Mouse (Mus musculus): ENCODE data around the gene Hdgfl3. TPM values are rescaled to one million over a fixed set of nuclear protein-coding genes. Genes with fewer than 3 reads are reported as not detected.

Gene Hdgfl3
- polyA plus RNA-seq, 1 experiment from 2014 or later, result 11.9 TPM

DNA sequence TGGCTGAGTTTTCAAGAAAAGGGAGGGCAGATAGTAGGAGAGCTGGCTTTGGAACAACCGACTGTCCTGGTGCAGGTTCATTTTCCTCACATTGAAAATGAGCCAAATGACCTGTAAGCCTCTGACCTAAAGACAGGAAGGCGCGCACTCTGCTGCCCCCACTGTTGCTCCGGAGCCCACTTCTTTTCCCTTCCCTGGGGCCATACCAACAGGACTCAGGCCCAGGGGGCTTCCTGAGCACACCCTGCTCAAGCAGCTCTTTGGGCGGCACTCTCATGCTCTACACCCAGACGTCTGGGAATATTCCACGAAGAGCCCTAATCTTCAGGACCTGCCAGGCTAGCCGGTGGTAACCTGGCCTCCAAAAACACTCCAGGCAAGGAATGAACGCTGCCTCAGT, 76.0 kb downstream of the Hdgfl3 start:
- peak overlapping the region; percentile 81; the same call in 1 of the 2 replicates for H3K9ac ChIP-seq (ENCODE audit: low read depth, low read length)
- 0 out of 2 replicates have a peak, but pooled peaks cover 8% of the 10 kb centered on the region for H3K27me3 ChIP-seq (ENCODE audit: control insufficient read depth, insufficient read depth, low read length)
- peak overlapping the region; percentile 95 for H3K4me2 ChIP-seq
- ATAC-seq (replicated peaks; ENCODE audit: insufficient number of reproducible peaks, low FRiP score, low TSS enrichment), result no peak
- no peak overlapping the region for H3K27ac ChIP-seq (ENCODE audit: low read depth, low read length)
- WGBS (ENCODE audit: insufficient replicate concordance), result 5% methylated on average over 9 of the region's 9 CpGs
- H3K36me3 ChIP-seq (ENCODE audit: control insufficient read depth, insufficient read depth, low read length), result no peaks in the 10 kb centered on the region
- peak overlapping the region; percentile 74 for H3K4me3 ChIP-seq (ENCODE audit: low read depth, low read length)
- peaks cover 29% of the 10 kb centered on the region for H3K4me1 ChIP-seq (ENCODE audit: control insufficient read depth, insufficient read depth, low read length)
- H3K9me3 ChIP-seq (replicated peaks; ENCODE audit: control insufficient read depth, low read length), result no peaks in the 10 kb centered on the region

DNA sequence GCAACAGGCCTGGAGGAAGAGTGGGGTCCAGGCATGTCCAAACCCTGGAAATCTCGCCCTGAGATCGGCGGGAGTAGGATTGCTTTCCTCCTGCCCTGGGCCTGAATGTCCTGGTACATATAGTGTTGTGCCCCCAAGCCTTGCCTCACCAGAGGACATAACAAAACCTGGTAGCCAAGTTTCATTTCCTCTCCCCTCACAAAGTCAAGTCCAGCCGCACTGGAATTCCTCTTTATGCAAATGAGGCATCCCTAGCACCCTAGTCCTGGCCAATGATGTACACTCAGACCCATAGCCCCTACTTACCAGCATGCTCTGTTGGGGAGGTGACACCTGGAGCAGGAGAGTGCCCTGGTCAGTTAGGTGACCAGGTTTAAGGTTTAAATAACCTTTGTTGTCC, 78.1 kb downstream of the Hdgfl3 start:
- no peak overlapping the region for H3K9ac ChIP-seq (ENCODE audit: low read depth, low read length)
- H3K4me3 ChIP-seq (ENCODE audit: low read depth, low read length), result no peak overlapping the region
- ATAC-seq (replicated peaks; ENCODE audit: insufficient number of reproducible peaks, low FRiP score, low TSS enrichment), result no peak
- WGBS (ENCODE audit: insufficient replicate concordance), result 85% methylated on average over 4 of the region's 4 CpGs
- no peaks in the 10 kb centered on the region for H3K36me3 ChIP-seq (ENCODE audit: control insufficient read depth, insufficient read depth, low read length)
- no peak overlapping the region for H3K27ac ChIP-seq (ENCODE audit: low read depth, low read length)
- H3K4me2 ChIP-seq, result no peak overlapping the region
- no peaks in the 10 kb centered on the region for H3K9me3 ChIP-seq (replicated peaks; ENCODE audit: control insufficient read depth, low read length)
- H3K27me3 ChIP-seq (ENCODE audit: control insufficient read depth, insufficient read depth, low read length), result 0 out of 2 replicates have a peak, but pooled peaks cover 8% of the 10 kb centered on the region
- H3K4me1 ChIP-seq (ENCODE audit: control insufficient read depth, insufficient read depth, low read length), result peaks cover 17% of the 10 kb centered on the region

DNA sequence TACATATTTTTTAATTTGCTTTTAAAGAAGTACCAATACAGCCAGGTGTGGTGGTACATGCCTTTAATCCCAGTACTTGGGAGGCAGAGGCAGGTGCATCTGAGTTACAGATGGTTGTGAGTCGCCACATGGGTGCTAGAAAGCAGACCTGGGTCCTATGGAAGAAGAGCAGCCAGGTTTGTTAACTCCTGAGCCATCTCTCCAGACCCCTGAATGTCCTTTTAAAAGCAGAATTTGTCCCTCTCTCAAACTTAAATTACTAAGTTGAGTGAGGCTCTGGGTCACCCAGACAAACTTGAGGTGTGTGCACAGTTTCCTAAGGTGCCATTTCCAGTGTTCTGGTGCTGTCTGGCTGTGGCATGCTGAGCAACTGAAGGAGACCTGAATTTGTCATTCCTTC, 78.6 kb downstream of the Hdgfl3 start, which contains the start of gene Gm10160:
Gene Gm10160, minus strand, starts transcription at position 101 of the 400 bp plus-strand sequence.
- peak within 1 kb of the TSS; percentile 52 for H3K4me2 ChIP-seq
- peaks cover 15% of the 10 kb centered on the region for H3K4me1 ChIP-seq (ENCODE audit: control insufficient read depth, insufficient read depth, low read length)
- peak within 1 kb of the TSS; percentile 71 for H3K27ac ChIP-seq (ENCODE audit: low read depth, low read length)
- H3K9ac ChIP-seq (ENCODE audit: low read depth, low read length), result no peak within 1 kb of the TSS
- no peak within 1 kb of the TSS for H3K4me3 ChIP-seq (ENCODE audit: low read depth, low read length)
- 82% methylated on average over 1 of the region's 1 CpGs for WGBS (ENCODE audit: insufficient replicate concordance)
- H3K36me3 ChIP-seq (ENCODE audit: control insufficient read depth, insufficient read depth, low read length), result no peaks in the 10 kb centered on the region
- ATAC-seq (replicated peaks; ENCODE audit: insufficient number of reproducible peaks, low FRiP score, low TSS enrichment), result no peak
- no peaks in the 10 kb centered on the region for H3K9me3 ChIP-seq (replicated peaks; ENCODE audit: control insufficient read depth, low read length)
- H3K27me3 ChIP-seq (ENCODE audit: control insufficient read depth, insufficient read depth, low read length), result 0 out of 2 replicates have a peak, but pooled peaks cover 8% of the 10 kb centered on the region

DNA sequence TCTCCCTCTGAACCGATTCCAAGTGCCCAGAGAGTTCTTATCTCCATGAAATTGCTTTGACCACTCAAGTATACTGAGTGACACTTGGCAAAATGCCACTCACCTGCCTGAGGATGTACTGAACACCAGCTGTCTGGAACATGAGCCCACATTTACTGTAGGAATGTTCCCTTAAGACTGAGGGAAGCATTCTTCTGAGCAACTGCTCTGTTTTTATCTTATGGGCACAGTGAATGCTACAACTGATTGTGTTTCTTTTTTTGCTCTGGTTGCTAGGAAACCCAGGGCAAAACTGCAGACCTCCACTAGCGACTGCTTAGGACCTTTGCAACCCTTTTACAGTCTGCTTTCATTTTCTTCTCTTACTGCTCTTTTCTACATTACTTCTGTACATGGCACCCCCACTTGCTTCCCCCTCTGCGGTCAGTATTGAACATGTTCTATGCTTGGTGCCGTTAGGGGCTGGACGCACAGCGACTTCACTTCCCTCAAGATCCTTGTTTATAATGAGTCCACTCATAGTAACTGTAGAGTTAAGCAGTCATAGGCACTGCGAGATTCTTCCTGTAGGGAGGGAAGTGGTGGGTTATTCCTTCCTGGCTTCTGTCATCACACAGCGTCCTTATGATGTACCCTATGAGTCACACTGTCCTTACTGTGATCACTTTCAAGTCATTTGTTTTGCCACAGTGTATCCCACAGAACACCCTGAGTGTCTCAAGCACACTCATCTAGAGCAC, 79.5 kb downstream of the Hdgfl3 start:
- WGBS (ENCODE audit: insufficient replicate concordance), result 40% methylated on average over 8 of the region's 8 CpGs
- H3K27me3 ChIP-seq (ENCODE audit: control insufficient read depth, insufficient read depth, low read length), result 0 out of 2 replicates have a peak, but pooled peaks cover 8% of the 10 kb centered on the region
- H3K4me3 ChIP-seq (ENCODE audit: low read depth, low read length), result no peak overlapping the region
- peaks cover 7% of the 10 kb centered on the region for H3K4me1 ChIP-seq (ENCODE audit: control insufficient read depth, insufficient read depth, low read length)
- no peaks in the 10 kb centered on the region for H3K9me3 ChIP-seq (replicated peaks; ENCODE audit: control insufficient read depth, low read length)
- peak overlapping the region; percentile 71 for H3K27ac ChIP-seq (ENCODE audit: low read depth, low read length)
- no peak for ATAC-seq (replicated peaks; ENCODE audit: insufficient number of reproducible peaks, low FRiP score, low TSS enrichment)
- H3K9ac ChIP-seq (ENCODE audit: low read depth, low read length), result no peak overlapping the region
- H3K36me3 ChIP-seq (ENCODE audit: control insufficient read depth, insufficient read depth, low read length), result no peaks in the 10 kb centered on the region
- peak overlapping the region; percentile 52 for H3K4me2 ChIP-seq

DNA sequence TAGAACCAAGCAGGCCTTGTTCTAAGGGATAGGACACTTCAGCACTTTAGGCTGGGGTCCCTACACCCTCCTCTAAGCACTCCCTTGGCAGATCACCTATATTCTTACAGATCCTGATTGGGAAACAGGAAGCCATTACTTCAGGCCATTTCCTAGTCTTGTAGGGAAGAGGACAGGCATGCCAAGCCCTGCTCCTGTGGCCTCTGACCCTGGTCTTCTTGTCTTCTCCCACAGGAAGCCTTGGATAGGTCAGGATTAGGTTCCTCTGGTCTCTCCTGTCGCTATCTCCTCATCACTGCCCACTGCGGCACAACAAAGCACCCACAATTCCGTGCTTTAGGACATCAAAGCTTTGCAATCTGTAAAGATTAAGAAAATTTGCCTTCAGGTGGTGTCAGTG, 82.6 kb downstream of the Hdgfl3 start:
- Histone ChIP-seq H3K4me3 (ENCODE audit: low read depth, low read length) (no peak overlapping the region), H3K4me2 (no peak overlapping the region), H3K4me1 (ENCODE audit: control insufficient read depth, insufficient read depth, low read length) (no peaks in the 10 kb centered on the region; the same call in none of the 2 replicates), H3K27me3 (ENCODE audit: control insufficient read depth, insufficient read depth, low read length) (no peaks in the 10 kb centered on the region), H3K9me3 (replicated peaks; ENCODE audit: control insufficient read depth, low read length) (no peaks in the 10 kb centered on the region), H3K27ac (ENCODE audit: low read depth, low read length) (no peak overlapping the region), H3K9ac (ENCODE audit: low read depth, low read length) (no peak overlapping the region), H3K36me3 (ENCODE audit: control insufficient read depth, insufficient read depth, low read length) (no peaks in the 10 kb centered on the region)
- WGBS (ENCODE audit: insufficient replicate concordance), result 58% methylated on average over 3 of the region's 3 CpGs
- ATAC-seq (replicated peaks; ENCODE audit: insufficient number of reproducible peaks, low FRiP score, low TSS enrichment), result no peak

DNA sequence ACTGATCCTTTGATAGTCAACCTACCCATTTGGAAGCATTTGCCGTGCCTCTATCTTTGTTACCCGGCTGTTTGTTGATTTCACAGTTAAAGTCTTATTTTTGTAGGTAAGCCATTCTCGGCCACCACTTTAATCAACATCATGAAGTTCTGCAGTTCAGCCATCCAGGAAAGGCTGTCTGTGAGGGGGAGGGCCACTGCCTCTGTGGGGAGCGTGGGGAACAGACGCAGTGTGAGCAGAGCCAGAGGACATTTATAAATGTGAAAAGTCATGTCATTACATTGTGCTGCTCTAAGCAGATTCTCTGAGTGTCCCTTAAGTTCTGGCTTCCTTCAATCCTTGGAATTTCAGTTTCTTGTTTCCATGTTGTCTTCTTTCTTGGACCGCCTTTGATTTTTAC, 84.1 kb downstream of the Hdgfl3 start:
- ATAC-seq (replicated peaks; ENCODE audit: insufficient number of reproducible peaks, low FRiP score, low TSS enrichment), result no peak
- no peak overlapping the region for H3K4me2 ChIP-seq
- no peak overlapping the region for H3K27ac ChIP-seq (ENCODE audit: low read depth, low read length)
- H3K4me3 ChIP-seq (ENCODE audit: low read depth, low read length), result no peak overlapping the region
- H3K9me3 ChIP-seq (replicated peaks; ENCODE audit: control insufficient read depth, low read length), result no peaks in the 10 kb centered on the region
- H3K9ac ChIP-seq (ENCODE audit: low read depth, low read length), result no peak overlapping the region
- WGBS (ENCODE audit: insufficient replicate concordance), result 73% methylated on average over 6 of the region's 6 CpGs
- no peaks in the 10 kb centered on the region for H3K36me3 ChIP-seq (ENCODE audit: control insufficient read depth, insufficient read depth, low read length)
- no peaks in the 10 kb centered on the region for H3K27me3 ChIP-seq (ENCODE audit: control insufficient read depth, insufficient read depth, low read length)
- H3K4me1 ChIP-seq (ENCODE audit: control insufficient read depth, insufficient read depth, low read length), result no peaks in the 10 kb centered on the region; the same call in none of the 2 replicates

DNA sequence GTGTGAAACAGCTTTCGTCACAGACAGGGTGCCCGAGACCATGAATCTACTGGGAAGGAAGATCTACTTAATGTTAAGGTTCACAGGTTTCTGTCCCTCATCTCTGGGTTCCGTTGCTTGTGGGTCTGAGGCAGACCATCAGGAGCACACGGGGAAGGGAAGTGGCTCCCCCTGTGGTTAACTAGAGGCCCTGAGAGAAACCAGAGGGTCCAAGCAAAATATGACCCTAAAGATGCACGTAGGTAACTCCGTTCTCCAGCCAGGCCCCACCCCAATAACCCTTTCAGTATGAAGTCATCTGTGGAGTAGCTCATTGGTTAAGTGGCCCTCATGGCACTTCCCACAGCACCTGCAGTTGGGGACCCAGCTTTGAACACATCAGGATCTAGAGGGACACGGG, 84.6 kb downstream of the Hdgfl3 start:
- WGBS (ENCODE audit: insufficient replicate concordance), result 85% methylated on average over 7 of the region's 7 CpGs
- no peaks in the 10 kb centered on the region for H3K27me3 ChIP-seq (ENCODE audit: control insufficient read depth, insufficient read depth, low read length)
- no peak overlapping the region for H3K4me2 ChIP-seq
- no peaks in the 10 kb centered on the region for H3K9me3 ChIP-seq (replicated peaks; ENCODE audit: control insufficient read depth, low read length)
- H3K27ac ChIP-seq (ENCODE audit: low read depth, low read length), result no peak overlapping the region
- no peak overlapping the region for H3K9ac ChIP-seq (ENCODE audit: low read depth, low read length)
- H3K4me1 ChIP-seq (ENCODE audit: control insufficient read depth, insufficient read depth, low read length), result no peaks in the 10 kb centered on the region; the same call in none of the 2 replicates
- no peak overlapping the region for H3K4me3 ChIP-seq (ENCODE audit: low read depth, low read length)
- no peak for ATAC-seq (replicated peaks; ENCODE audit: insufficient number of reproducible peaks, low FRiP score, low TSS enrichment)
- H3K36me3 ChIP-seq (ENCODE audit: control insufficient read depth, insufficient read depth, low read length), result no peaks in the 10 kb centered on the region

DNA sequence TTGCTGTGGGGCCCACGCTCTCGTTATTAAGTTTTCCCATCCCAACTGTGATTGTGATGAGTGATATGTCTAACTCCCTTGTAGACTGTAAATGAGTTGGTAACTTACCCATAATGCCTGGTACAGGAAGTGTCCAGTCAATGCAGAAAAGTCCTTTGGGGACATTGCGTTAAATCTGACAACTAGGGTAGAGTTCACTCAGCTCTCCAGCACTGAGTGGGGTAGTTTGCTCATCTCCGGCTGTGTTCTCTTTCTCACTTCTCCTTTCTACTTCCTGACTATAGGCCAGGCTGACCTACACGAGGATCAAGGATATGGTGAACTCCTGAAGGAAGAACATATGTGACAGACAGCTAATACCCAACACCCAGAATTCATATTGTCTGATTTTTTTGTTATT, 85.1 kb downstream of the Hdgfl3 start:
- Histone ChIP-seq H3K9ac (ENCODE audit: low read depth, low read length) (no peak overlapping the region), H3K4me3 (ENCODE audit: low read depth, low read length) (no peak overlapping the region), H3K27me3 (ENCODE audit: control insufficient read depth, insufficient read depth, low read length) (no peaks in the 10 kb centered on the region), H3K36me3 (ENCODE audit: control insufficient read depth, insufficient read depth, low read length) (no peaks in the 10 kb centered on the region), H3K27ac (ENCODE audit: low read depth, low read length) (no peak overlapping the region), H3K9me3 (replicated peaks; ENCODE audit: control insufficient read depth, low read length) (no peaks in the 10 kb centered on the region), H3K4me2 (no peak overlapping the region), H3K4me1 (ENCODE audit: control insufficient read depth, insufficient read depth, low read length) (no peaks in the 10 kb centered on the region; the same call in none of the 2 replicates)
- no peak for ATAC-seq (replicated peaks; ENCODE audit: insufficient number of reproducible peaks, low FRiP score, low TSS enrichment)
- 85% methylated on average over 5 of the region's 5 CpGs for WGBS (ENCODE audit: insufficient replicate concordance)

DNA sequence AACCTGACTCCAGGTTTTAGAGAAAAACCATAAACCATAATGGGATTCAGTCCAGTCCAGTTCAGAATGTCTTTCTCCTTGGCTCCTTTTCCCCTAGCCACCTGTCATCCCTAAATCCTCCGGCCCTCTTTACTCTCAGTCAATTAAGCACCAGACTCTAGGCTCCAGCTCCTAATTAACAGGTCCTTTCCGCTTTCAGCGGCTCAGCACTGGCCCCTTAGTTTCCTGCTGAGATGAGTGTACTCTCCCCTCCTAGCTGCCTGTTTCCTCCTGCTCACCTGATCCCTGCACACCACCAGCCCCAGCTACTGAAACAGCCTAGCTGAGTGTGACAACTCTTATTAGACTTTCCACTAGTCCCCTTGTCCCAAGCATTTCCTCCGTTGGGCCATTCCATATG, 86.5 kb downstream of the Hdgfl3 start:
- H3K36me3 ChIP-seq (ENCODE audit: control insufficient read depth, insufficient read depth, low read length), result no peaks in the 10 kb centered on the region
- no peaks in the 10 kb centered on the region for H3K27me3 ChIP-seq (ENCODE audit: control insufficient read depth, insufficient read depth, low read length)
- no peak overlapping the region for H3K4me3 ChIP-seq (ENCODE audit: low read depth, low read length)
- no peak overlapping the region for H3K9ac ChIP-seq (ENCODE audit: low read depth, low read length)
- H3K4me1 ChIP-seq (ENCODE audit: control insufficient read depth, insufficient read depth, low read length), result no peaks in the 10 kb centered on the region; the same call in 1 of the 2 replicates
- H3K27ac ChIP-seq (ENCODE audit: low read depth, low read length), result no peak overlapping the region
- WGBS (ENCODE audit: insufficient replicate concordance), result 42% methylated on average over 4 of the region's 4 CpGs
- no peaks in the 10 kb centered on the region for H3K9me3 ChIP-seq (replicated peaks; ENCODE audit: control insufficient read depth, low read length)
- no peak overlapping the region for H3K4me2 ChIP-seq
- no peak for ATAC-seq (replicated peaks; ENCODE audit: insufficient number of reproducible peaks, low FRiP score, low TSS enrichment)

Data from heart, embryonic 11.5 days (tissue).